Mouse (Mus musculus) forebrain, embryonic 16.5 days (tissue): Measurements from ENCODE around the gene Srsf2. TPM values are rescaled to one million over a fixed set of nuclear protein-coding genes. Genes with fewer than 3 reads are reported as not detected.

Experiments used
- ATAC-seq: fragments of 200-750 bp; cut with Nextera tagmentation; 2 replicates; pipeline ENCODE4 v1.8.0; 2017; ENCODE audit warnings: mild to moderate bottlenecking, moderate library complexity
- H3K27ac ChIP-seq: fragments of 300-500 bp; sonication (generic); 2 replicates; pipeline ENCODE4 v1.5.1; 2014; ENCODE audit warnings: low read length, control low read depth
- H3K27me3 ChIP-seq: fragments of 300-500 bp; sonication (generic); replicated peaks from 2 replicates; pipeline ENCODE4 v1.6.1; 2014; ENCODE audit warnings: low read length; ENCODE audit not compliant: control insufficient read depth, insufficient read depth
- H3K36me3 ChIP-seq: fragments of 300-500 bp; sonication (generic); 2 replicates; pipeline ENCODE4 v1.6.1; 2014; ENCODE audit not compliant: control insufficient read depth, insufficient read depth
- H3K4me1 ChIP-seq: fragments of 300-500 bp; sonication (generic); replicated peaks from 2 replicates; pipeline ENCODE4 v1.6.1; 2014; ENCODE audit warnings: low read length; ENCODE audit not compliant: control insufficient read depth, insufficient read depth
- H3K4me2 ChIP-seq: fragments of 300-500 bp; sonication (generic); 2 replicates; pipeline ENCODE4 v1.6.1; 2014; ENCODE audit warnings: mild to moderate bottlenecking, low read length, control low read depth
- H3K4me3 ChIP-seq: fragments of 300-500 bp; sonication (generic); replicated peaks from 2 replicates; pipeline ENCODE4 v1.5.1; 2014; ENCODE audit warnings: mild to moderate bottlenecking, low read length, control low read depth
- H3K9ac ChIP-seq: fragments of 300-500 bp; sonication (generic); replicated peaks from 2 replicates; pipeline ENCODE4 v1.6.1; 2014; ENCODE audit warnings: low read depth, low read length, control low read depth
- H3K9me3 ChIP-seq: fragments of 300-500 bp; sonication (generic); 2 replicates; pipeline ENCODE4 v1.6.1; 2016; ENCODE audit warnings: low read length; ENCODE audit not compliant: control insufficient read depth
- WGBS: fragments of 180-500 bp; shearing (Covaris S2); extraction: QIAGEN DNeasy Blood & Tissue Kit; methylation state at CpG from one replicate; pipeline ENCODE4 v1.1.7; 2014; 5-methylcytosine and 5-hydroxymethylcytosine counted together
- polyA plus RNA-seq: library from polyadenylated mRNA; unstranded; fragments of >200 nt; fragmentation: Nextera tagmentation; extraction: Ambion mirVana; gene quantifications from 2 replicates; pipeline ENCODE4 v1.2.1, GENCODE M21; 2015

The Srsf2 gene
- polyA plus RNA-seq, 1 experiment from 2014 or later: 649 TPM

- H3K4me2 ChIP-seq: no peak overlapping the region
- no peak for ATAC-seq
- WGBS: 72% methylated on average over 7 of the region's 7 CpGs
- H3K27me3 ChIP-seq: no peaks in the 10 kb centered on the region
- H3K36me3 ChIP-seq: peaks cover 30% of the 10 kb centered on the region
- H3K27ac ChIP-seq: no peak overlapping the region
- H3K9me3 ChIP-seq: no peaks in the 10 kb centered on the region
- H3K9ac ChIP-seq: 0 out of 2 replicates have a peak overlapping the region, but pooled peaks have one; percentile 18
- H3K4me3 ChIP-seq: no peak overlapping the region
- peaks cover 37% of the 10 kb centered on the region for H3K4me1 ChIP-seq
Observed at GRCm38 (mm10) chr11:116839601-116840000, 13.3 kb downstream of the Srsf2 start.

GRCm38 (mm10) chr11:116838936-116839335, 14.0 kb downstream of the Srsf2 start:
- no peak overlapping the region for H3K4me2 ChIP-seq
- no peaks in the 10 kb centered on the region for H3K27me3 ChIP-seq
- H3K9ac ChIP-seq: no peak overlapping the region
- WGBS: 86% methylated on average over 14 of the region's 14 CpGs
- H3K9me3 ChIP-seq: no peaks in the 10 kb centered on the region
- no peak for ATAC-seq
- peaks cover 30% of the 10 kb centered on the region for H3K4me1 ChIP-seq
- no peak overlapping the region for H3K4me3 ChIP-seq
- H3K36me3 ChIP-seq: peaks cover 33% of the 10 kb centered on the region
- H3K27ac ChIP-seq: no peak overlapping the region

- Histone ChIP-seq H3K4me2 (no peak overlapping the region), H3K27ac (no peak overlapping the region), H3K4me3 (no peak overlapping the region), H3K9me3 (no peaks in the 10 kb centered on the region), H3K27me3 (no peaks in the 10 kb centered on the region), H3K9ac (no peak overlapping the region), H3K4me1 (peaks cover 30% of the 10 kb centered on the region), H3K36me3 (peaks cover 33% of the 10 kb centered on the region)
- no peak for ATAC-seq
- 97% methylated on average over 10 of the region's 10 CpGs for WGBS
Observed at GRCm38 (mm10) chr11:116837441-116837840, 15.5 kb downstream of the Srsf2 start.

GRCm38 (mm10) chr11:116836283-116836682, 16.6 kb downstream of the Srsf2 start:
- no peak overlapping the region for H3K27ac ChIP-seq
- H3K36me3 ChIP-seq: peaks cover 33% of the 10 kb centered on the region
- no peak for ATAC-seq
- no peak overlapping the region for H3K4me2 ChIP-seq
- 90% methylated on average over 4 of the region's 4 CpGs for WGBS
- no peaks in the 10 kb centered on the region for H3K9me3 ChIP-seq
- no peak overlapping the region for H3K9ac ChIP-seq
- no peak overlapping the region for H3K4me3 ChIP-seq
- H3K4me1 ChIP-seq: peaks cover 22% of the 10 kb centered on the region
- no peaks in the 10 kb centered on the region for H3K27me3 ChIP-seq

DNA sequence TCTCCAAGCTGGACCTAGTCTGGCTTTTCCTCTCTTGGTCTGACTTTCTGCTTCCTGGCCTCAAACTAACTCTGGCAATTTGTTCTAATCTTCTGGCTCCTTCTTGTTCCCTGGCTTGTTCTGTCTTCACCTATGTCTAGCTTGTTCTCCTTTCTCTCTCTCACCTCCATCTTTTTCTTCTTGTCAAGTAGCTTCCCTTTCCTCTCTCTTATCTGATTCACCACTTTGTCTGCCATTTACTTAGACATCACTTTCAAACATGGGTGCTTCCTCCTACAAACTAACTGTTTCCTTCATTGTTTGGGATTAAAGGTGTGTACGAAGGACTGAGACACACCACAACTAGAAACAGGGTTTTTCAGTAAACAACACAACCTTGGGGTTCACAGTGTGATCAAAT, 17.9 kb downstream of the Srsf2 start:
- WGBS: 98% methylated on average over 1 of the region's 1 CpGs
- ATAC-seq: no peak
- Histone ChIP-seq H3K9ac (no peak overlapping the region), H3K9me3 (no peaks in the 10 kb centered on the region), H3K4me2 (no peak overlapping the region), H3K27ac (no peak overlapping the region), H3K4me3 (no peak overlapping the region), H3K4me1 (peaks cover 9% of the 10 kb centered on the region; the same call in 1 of the 2 replicates), H3K27me3 (no peaks in the 10 kb centered on the region), H3K36me3 (peaks cover 33% of the 10 kb centered on the region)

GRCm38 (mm10) chr11:116832172-116832685, 20.7 kb downstream of the Srsf2 start:
- no peak overlapping the region for H3K4me3 ChIP-seq
- peaks cover 13% of the 10 kb centered on the region; the same call in 1 of the 2 replicates for H3K4me1 ChIP-seq
- no peak overlapping the region for H3K9ac ChIP-seq
- H3K27ac ChIP-seq: no peak overlapping the region
- no peak for ATAC-seq
- peaks cover 19% of the 10 kb centered on the region for H3K36me3 ChIP-seq
- H3K4me2 ChIP-seq: no peak overlapping the region
- whole genome bisulfite sequencing: 28% methylated on average over 3 of the region's 4 CpGs
- H3K9me3 ChIP-seq: no peaks in the 10 kb centered on the region
- H3K27me3 ChIP-seq: no peaks in the 10 kb centered on the region

GRCm38 (mm10) chr11:116827534-116828165, 25.2 kb downstream of the Srsf2 start, which contains the start of gene Mxra7:
Gene Mxra7 (minus strand): TSS chr11:116828046.
- Histone ChIP-seq H3K27me3 (no peaks in the 10 kb centered on the region), H3K9ac (peak within 1 kb of the TSS; percentile 54), H3K4me3 (peak within 1 kb of the TSS; percentile 53), H3K4me2 (peak within 1 kb of the TSS; percentile 76), H3K36me3 (no peaks in the 10 kb centered on the region), H3K4me1 (peaks cover 20% of the 10 kb centered on the region), H3K27ac (no peak within 1 kb of the TSS), H3K9me3 (no peaks in the 10 kb centered on the region)
- WGBS: 1% methylated on average over 51 of the region's 71 CpGs
- ATAC-seq: peak; percentile 53

DNA sequence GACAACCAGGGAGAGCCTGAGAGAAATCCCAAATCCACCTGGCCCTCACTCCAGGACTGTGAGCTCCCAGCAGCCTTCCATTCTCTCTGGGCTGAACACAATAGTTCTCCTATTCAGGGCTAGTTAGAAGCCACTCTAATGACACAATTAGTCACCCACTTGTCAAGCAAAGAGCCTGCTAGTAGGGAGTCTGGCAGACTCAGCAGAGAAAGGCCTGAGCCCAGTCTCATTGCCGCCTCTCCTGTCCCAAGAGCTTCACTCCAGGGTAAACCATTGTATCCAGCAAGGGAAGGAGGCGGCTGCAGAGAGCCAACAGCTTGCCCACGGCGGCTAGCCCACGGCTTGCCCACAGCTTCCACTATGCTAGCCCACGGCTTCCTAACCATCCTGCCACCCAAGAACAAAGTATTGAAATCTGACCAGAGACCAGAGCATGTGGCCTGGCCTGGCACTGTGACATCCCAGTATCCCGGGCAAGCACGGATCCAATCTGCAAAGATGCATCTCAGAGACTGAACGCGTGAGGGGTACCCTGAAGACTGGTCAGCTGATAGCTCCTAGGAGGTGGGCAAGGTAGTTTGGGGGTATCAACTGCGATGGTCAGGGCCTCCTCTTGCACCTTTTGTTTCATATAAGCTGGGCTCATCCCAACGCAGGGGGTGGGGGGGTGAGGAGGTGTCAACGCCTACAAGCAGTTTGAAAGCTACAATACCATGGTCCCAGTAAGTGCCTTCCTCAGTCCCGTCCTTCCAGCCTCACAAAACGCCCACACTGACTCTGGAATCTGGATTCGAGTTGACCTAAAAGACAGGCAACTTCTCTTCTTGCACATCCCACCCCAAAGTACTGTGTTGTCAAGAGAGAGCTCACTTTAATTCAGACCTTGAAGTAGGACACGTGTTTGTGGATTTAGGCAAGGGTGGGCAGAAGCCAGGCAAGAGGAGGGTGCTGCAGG, 26.1 kb downstream of the Srsf2 start:
- ATAC-seq: no peak
- 15% methylated on average over 17 of the region's 17 CpGs for WGBS
- H3K4me1 ChIP-seq: peaks cover 18% of the 10 kb centered on the region
- no peaks in the 10 kb centered on the region for H3K27me3 ChIP-seq
- H3K9ac ChIP-seq: peak overlapping the region; percentile 16; the same call in 1 of the 2 replicates
- no peak overlapping the region for H3K27ac ChIP-seq
- H3K36me3 ChIP-seq: no peaks in the 10 kb centered on the region
- H3K4me2 ChIP-seq: peak overlapping the region; percentile 76
- no peaks in the 10 kb centered on the region for H3K9me3 ChIP-seq
- peak overlapping the region; percentile 53 for H3K4me3 ChIP-seq

DNA sequence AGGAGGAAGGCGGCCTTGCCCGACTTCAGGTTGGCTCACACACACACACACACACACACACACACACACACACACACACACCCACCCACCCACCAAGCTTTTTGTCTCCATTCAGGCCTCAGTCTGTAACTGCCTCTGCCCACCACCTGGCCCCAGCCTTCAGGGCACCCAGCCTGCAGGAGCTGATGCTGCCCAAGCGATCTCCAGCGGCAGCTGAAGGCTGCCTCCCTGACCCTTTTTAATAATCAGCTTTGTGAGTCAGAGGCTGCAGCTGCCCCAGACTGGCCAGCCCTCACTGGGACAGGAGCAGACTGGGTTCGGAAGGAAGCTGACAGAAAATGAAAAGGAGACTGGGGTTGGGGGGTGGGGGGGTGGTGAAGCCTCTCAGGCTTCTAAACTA, 27.7 kb downstream of the Srsf2 start:
- ATAC-seq: no peak
- Histone ChIP-seq H3K27ac (no peak overlapping the region), H3K36me3 (no peaks in the 10 kb centered on the region), H3K27me3 (no peaks in the 10 kb centered on the region), H3K4me1 (peaks cover 18% of the 10 kb centered on the region), H3K9me3 (no peaks in the 10 kb centered on the region), H3K4me2 (no peak overlapping the region), H3K9ac (no peak overlapping the region), H3K4me3 (no peak overlapping the region)
- 49% methylated on average over 5 of the region's 5 CpGs for WGBS
